Mouse (Mus musculus) left cerebral cortex, adult 18-20 months (tissue): Measurements from ENCODE around the gene Btrc. TPM values are rescaled to one million over a fixed set of nuclear protein-coding genes. Genes with fewer than 3 reads are reported as not detected.
"Not testable (repeated sequence)": the region's sequence is repeated elsewhere in the genome, so short reads cannot be mapped to it uniquely, and the experiment has no call there.

Experiments
- DNase-seq, 2 experiments: peaks; one replicate each; pipeline ENCODE4 v3.0.0; 2021 to 2022; ENCODE audit warnings: low spot score in 2 of 2, mixed read lengths in 1 of 2
- long read RNA-seq, 2 experiments: library from polyadenylated mRNA; stranded (forward); transcript quantifications; one replicate each; pipeline ENCODE4 v2.0.0; 2021
- total RNA-seq, 2 experiments: library from RNA; stranded (reverse); gene quantifications; 2 replicates each; pipeline ENCODE4 v1.2.3; 2021

The Btrc gene
- total RNA-seq = 100 to 1,000 TPM; 108 to 117 TPM
- long read RNA-seq, experiment 1, transcript Btrc-201 (15 exons, 2,978 nt) = major isoform, 40 of 159 reads
- long read RNA-seq, experiment 1, transcript Btrc-202 (14 exons, 2,064 nt) = minor isoform, 5 of 159 reads
- long read RNA-seq, experiment 1, partial matches to known transcripts = 18 of 159 reads
- long read RNA-seq, experiment 1, other reads (novel, unspliced or antisense) = 95 of 159 reads
- long read RNA-seq, experiment 2, transcript Btrc-201 (15 exons, 2,978 nt) = major isoform, 31 of 99 reads
- long read RNA-seq, experiment 2, partial matches to known transcripts = 6 of 99 reads
- long read RNA-seq, experiment 2, other reads (novel, unspliced or antisense) = 59 of 99 reads

DNA sequence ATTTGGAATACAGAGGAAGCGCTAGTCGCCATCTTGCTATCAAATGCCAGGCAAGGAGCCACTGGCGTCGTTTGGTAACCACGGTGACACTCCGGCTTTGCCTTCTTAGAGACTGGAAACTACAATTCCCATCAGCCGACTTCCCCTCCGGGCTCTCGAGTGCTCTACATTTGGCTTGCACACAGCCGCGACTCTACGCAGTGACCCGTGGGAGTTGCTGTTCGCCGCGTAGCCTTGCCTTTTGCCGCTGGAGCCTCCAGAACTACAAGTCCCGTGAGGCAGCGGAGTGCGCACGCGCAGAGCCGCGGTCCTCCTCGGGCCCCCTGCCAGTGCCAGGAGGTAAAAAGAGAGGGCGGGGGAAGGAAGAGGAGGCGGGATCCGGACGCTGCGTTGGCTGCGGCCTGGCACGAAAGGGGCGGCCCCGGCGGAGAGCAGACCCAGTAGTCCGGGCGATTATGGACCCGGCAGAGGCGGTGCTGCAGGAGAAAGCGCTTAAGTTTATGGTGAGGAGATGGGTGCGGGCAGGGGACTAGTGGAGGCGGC lies at the start of gene Btrc:
Gene Btrc, plus strand, starts transcription at position 351 of the 543 bp plus-strand sequence.
- DNase-seq = peak; percentile 100

DNA sequence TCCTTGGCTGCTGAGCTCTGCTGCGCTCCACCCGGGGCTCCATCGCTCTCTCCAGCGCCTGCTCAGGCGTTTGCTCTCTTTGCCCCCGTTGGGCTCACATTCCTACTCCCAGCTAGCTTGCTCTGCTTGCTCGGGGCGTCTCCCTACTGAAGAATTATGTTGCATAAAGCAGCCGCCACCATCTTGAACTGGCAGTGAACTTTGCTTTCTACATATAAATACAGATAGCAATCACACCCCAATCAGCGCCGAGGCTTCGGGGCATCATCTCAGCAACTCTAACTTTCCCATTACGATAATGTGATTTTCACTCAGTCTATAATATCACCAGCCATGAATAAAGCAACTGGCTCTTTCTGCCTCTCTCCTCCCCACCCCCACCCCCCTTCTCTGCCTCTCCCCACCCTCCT lies 46.1 kb upstream of the Btrc start:
- DNase-seq = no peak

DNA sequence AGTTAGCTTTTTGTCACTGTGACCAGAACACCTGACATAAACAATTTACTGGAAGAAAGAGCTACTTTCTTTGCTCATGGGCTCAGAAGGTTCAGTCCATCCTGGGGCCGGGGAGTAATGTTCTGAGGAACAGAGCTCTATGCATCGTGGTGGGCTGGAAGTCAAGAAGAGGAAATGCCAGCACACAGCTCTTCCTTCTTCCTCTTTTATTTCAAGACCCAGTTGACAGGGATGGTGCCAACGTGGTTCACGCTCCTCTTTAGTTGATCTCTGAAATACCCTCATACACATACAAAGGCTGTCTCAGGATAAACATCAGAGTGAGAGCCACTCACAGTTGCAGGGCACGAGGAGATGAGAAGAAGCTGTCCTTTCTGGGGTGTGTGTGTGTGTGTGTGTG lies 42.5 kb upstream of the Btrc start:
- no peak for DNase-seq

DNA sequence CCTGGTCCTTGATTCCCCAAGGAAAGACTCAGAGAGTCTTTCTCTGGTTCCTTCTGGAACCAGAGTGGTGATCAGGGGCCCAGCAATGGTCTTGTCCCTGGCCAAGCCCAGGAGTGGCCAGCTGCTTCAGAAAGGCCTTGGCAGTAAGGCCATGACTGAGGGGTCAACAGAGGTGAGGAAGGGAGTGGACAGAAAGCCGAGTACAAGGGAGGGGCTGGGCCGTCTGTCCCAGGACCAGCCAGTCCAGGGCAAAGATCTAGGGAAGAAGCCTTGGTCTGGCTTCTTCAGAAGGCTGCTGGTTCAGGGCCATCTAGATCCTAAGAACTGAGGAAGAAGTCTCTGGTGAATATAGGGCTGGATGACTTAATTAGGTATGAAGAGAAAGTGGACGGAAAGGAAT lies 34.5 kb upstream of the Btrc start:
- no peak for DNase-seq

DNA sequence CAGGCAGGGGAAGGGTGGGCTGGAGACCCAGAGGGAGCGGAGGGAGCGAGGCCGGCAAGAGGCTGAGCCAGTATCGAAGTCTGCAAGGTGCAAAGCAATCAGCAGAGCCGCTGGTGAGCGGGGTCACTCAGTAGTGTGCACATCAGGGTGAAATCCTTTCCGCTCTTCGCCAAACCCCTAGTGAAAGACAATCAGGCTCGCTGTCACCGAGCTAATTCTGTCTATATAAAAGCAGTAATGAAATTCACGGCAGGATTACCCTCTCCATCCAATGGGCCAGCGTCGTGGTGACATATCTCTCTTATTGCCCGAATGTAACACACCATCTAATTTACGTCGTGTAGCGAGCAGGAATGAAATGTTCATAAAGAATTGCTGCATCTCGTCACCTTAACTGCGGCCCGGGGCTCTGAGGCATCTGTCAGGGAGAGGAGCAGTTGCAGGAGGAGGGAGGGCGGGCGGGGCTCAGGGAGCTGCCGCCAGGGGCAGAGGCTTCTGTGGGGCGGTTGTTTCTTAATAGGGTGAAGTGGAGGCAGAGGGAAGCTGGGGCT lies 33.7 kb upstream of the Btrc start:
- DNase-seq = no peak

DNA sequence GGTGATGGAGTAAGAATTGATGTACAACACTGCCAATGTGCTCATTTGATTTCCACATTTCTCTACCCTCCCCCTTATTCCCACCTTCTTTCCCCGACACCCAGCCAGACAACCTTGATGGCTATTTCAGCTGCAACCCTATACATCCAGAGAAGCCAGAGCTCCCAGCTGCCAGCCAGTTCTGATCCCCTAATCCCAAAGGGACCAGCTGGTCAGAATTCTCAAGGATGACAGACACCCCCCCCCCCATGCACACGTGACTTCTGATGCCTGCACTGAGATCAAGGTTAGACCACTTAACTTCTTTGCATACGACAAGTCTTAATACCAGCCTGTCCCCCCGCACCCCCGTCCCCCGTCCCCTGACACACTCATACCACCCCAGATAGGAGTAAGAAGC lies 26.8 kb upstream of the Btrc start:
- no peak for DNase-seq

DNA sequence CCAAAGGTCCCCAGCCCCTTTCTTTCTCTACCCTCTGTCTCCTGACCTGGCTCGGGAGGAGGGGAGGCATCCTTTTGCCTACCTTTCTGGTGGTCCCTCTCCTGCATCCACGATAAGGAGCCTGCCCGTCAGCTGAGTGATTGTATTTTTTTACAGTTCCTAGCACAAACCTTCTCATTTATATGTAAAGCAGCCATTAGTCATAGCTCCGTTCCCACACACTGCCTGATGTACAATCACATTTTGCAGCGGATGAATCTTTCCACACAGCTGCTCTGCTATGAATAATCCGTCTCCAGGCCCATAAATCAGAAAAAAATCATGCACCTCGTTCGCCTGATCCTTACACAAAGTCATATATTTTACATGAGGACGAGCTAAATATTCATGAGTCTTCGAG lies 25.4 kb upstream of the Btrc start:
- peak; percentile 55 to 67 for DNase-seq

DNA sequence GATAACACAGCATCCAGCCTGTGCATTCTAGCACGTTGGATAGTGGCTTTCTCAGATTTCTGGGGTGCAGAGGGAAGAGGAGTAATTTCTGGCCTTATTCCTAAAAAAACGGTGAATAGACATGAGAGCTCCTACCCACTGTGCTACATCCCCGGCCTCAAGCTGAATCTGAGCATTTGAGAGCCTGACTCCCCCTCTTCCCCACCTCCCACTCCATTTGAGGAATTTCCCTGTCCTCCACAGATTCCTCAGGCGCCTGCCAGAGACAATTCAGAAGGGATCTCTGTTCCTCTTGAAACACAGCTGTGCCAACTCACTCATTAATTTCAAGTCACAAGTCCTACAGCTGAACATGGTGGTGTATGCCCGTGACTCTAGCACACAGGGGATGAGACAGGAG lies 19.6 kb upstream of the Btrc start:
- peak; percentile 23 to 48 for DNase-seq

DNA sequence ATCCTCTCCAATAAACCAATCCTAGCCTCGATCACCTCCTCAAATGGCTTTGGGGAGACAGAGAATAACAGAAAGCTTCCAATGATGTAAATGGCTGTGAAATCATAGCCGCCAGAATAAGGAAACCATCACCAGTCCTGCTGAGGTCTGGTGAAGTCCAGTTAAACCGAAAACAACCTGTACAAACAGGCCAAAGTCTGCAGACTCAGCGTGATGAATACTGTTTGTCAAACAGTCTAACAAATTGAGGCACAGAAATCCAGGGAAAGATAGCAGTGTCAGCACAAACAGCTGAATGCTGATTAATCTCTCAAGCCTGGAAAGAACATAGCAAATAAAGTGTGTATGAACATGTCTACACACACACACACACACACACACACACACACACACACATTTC lies 15.3 kb upstream of the Btrc start:
- DNase-seq = no peak

DNA sequence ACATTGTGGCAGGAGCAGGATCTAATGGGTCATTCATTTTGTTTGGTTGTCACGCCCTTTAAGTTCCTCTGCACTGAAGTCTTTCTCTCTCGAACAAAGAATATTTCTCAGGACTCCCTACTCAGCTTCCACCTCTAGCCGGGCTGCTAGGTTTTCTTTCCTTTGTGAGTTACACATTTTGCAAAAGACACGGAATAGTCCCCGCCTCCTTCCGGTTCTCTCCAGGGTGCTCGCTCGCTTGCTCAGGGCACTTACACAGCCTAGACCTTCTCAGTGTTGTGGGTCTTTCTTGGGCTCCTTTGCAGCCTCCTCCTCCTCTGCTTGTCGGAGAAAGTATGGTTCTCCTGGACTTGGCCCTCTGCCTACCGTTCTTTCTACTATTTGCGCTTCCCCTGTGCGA lies 13.1 kb upstream of the Btrc start:
- DNase-seq = no peak

DNA sequence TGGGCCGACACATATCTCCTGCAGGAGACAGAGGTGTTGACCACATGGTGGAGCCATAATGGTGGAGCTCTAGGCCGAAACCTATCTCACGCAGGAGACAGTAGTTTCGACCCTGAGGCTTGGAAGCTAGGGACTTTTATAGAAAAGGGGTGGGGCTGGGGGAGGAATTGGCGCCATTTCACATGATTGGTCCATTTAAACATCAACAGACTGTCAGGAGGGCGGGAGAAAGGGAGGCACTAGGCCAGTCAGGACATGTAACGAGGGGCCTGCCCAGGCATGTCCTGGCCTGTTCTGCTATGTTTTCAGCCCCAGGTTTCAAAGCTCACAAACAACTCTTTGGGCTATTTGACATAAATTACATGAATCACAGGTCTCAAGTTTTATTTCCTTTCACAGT lies 10.8 kb upstream of the Btrc start:
- DNase-seq = not testable (repeated sequence)

DNA sequence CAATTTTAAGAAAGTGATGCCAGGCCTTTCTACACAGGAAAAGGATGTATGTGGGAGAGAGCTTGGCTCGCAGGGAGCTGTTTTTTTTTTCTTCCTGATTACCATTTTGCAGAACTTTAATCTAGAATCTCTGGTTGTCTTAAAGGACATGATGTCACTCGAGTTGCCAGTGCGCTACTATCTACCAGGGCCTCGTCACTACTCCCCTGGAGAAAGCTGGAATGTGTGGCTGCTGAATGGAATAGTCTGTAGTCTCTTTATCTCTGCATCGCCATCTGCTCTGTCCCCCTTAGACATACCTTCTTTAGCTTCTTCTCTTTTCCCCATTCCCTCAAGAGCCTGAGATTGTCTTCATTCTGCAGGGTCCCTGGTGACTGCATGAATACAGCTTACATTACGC lies 7.9 kb upstream of the Btrc start:
- peak in 1 of 2 experiments; percentile 42 for DNase-seq

DNA sequence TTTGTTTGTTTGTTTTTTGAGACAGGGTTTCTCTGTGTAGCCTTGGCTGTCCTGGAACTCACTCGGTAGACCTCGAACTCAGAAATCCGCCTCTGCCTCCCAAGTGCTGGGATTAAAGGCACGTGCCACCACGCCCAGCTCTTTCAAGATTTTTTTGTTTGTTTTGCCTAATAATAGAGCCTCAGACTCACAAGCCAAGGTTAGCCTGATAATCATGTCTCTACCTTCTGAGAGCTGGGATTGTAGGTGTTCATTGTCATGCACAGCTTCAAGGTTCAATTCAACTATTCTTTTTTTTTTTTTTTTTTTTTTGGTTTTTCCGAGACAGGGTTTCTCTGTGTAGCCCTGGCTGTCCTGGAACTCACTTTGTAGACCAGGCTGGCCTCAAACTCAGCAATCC lies 6.7 kb upstream of the Btrc start:
- not testable (repeated sequence) for DNase-seq

DNA sequence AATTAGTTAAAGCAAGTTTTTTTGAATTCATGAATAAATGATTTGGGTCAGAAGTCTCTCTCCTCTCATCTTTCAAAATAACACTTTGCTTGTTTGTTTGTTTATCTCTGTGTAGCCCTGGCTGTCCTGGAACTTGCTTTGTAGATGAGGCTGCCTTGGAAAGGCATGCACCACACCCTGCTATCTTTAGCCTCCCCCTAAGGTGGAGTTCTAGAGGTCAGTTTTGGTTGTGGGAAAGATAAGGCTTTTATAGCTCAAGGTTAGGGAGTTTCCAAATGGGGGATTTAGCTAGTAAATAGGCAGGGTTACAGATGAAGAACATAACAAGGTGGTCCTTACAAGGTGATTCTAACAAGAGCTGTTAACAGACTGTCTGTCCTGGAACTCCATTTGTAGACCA lies 3.0 kb upstream of the Btrc start:
- no peak for DNase-seq

DNA sequence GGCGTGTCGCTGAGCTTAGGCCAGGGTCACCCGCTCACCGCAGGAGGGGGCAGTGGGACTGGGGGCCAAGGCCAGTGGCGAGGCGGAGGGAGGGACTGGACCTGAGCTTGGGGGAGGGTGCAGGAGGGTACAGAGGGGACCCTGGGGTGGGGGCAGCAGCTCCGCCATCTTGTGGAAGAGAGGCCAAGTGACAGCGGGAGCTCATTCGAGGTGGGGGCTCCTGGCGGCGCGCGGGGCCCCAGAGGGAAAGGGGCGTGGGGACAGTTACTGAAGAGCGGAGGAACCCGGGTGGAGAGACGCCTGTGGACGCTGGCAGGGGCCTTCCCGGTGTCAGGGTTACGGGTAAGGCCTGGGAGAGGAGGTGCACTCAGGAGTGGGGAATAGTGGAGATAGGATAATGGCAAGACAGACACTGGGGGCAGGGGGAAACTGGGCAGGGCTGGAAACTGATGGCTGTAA lies 428 bp downstream of the Btrc start:
- DNase-seq = peak in 1 of 2 experiments; percentile 40

DNA sequence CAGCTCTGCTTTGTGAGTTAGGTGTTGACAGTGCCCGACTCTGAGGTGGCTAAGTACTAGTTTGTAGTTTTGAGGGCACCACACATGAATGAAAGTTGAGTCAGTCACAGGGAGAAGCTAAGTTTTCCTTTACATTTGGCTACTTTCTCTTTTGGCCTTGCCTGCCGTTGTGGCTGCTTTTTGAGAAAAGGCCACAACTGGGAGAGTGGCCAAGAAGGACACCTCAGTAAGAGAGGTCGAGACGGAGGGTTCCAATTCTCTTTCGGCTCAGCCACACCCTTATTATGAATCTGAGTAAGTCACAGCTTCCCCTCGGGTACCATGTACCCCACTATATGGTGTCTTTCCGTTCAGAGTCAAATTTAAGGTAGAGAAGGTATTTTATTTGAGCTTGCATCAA lies 3.1 kb downstream of the Btrc start:
- no peak for DNase-seq

DNA sequence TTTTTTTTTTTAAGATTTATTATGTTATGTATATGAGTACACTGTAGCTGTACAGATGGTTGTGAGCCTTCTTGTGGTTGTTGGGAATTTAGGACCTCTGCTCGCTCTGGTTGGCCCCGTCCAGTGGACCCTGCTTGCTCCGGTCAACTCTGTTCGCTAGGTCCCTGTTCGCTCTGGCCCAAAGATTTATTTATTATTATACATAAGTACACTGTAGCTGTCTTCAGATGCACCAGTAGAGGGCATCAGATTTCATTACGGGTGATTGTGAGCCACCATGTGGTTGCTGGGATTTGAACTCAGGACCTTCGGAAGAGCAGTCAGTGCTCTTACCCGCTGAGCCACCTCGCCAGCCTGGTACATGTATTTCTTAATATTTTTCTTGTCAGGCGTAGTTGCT lies 21.3 kb downstream of the Btrc start:
- DNase-seq = not testable (repeated sequence)

DNA sequence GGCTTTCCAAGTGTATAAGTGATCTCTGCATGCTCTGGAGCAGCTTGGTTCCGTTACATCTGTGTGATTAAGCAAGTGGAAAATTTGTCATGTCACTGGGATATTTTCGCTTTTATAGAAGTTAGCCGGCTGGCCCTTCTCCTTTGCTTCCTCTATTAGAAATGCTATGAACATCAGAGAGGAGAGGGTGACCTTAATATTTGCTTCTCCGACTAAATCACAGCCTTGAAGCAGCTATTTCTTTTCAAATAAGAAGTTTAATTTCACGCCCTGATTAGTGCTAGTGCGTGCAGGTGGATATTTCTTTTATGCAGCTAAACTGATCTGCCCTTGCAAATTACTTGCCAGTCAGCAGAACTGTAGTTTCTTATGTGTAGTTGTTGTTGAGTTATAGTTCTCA lies 25.0 kb downstream of the Btrc start:
- no peak for DNase-seq

DNA sequence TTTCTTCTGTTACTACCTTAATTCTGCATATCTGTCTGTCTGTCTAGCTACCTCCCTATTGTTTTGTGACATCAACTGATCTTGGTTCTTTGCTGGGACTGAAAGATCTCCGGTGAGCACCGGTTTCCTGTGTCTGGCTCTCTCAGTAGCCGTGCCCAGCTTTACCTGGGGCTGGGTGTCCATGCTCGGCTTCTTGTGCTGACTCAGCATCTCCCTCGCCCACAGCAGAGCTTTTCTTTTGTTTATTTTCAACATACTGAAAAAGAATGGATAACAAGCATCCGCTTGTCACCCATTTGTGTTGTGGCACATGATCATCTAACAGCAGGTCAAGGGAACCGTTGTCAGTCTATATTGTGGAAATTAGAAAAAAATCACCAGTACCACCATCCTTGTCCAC lies 30.5 kb downstream of the Btrc start:
- no peak for DNase-seq

DNA sequence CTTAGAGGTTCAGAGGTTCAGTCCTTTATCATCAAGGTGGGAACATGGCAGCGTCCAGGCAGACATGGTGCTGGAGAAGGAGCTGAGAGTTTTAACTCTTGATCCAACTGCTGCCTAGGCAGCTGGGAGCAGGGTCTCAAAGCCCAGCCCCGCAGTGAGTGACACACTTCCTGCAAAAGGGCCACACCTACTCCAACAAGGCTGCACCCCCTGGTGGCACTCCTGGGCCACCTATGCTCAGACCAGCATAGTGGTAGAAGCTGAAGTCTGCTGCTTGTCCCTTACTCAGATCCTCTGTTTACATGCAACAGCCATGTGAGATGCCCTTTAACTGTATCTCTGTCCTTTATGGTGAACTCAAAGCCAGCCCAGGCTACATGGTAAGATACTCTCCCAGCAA lies 47.5 kb downstream of the Btrc start:
- no peak for DNase-seq

DNA sequence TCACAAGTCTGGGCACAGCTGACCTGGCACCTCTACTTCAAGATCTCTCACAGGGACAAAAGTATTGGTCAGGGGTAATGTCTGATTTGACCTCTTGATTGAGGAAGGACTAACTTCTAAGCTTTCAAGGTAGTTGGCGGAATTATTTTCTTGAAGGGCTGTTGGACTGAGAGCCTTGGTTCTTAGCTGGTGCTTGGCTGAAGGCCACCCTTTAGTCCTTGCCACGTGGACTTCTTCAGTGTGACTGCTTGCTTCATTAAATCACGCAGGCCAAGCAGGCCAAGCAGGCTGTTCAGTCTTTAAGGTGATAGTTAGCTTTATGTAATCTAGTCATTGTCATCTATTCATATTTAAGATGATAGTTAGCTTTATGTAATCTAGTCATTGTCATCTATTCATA lies 49.2 kb downstream of the Btrc start:
- no peak for DNase-seq

DNA sequence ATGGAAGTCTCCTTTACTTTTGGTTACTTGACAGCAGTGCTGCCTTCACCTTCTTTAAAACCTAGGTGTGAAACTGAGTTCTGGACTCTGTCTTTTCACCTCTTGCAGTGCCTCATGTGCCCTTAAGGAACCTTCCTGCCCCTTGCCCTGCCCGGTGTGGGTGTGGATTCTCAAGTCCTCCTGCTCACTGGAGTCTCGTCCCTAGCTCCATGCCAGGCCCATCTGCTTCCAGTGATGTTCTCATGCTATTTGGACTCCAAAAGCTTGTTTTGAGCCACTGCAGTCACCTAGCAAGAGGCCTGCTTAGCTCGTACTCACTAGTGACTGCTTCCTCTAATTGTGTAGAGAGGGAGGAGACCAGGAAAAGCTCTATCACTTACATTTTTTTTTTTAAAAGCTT lies 50.4 kb downstream of the Btrc start:
- DNase-seq = no peak

DNA sequence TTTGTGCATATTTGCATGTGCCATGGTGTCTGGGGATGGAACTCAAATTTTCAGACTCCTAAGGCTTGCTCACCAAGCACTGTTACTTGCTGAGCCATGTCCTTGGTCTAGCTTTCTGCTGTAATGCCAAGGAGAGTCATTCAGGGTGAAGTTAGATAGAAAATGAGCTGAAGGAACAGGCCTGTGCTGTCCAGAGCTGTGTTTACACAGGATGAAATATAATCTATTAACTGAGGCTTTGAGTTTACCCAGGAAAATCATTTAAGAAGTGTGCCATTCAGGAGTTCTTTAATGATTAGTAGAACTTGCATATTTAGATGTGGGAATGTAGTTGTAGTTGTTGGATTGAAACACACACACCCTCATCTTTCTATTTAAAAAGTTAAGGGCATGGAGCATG lies 54.1 kb downstream of the Btrc start:
- no peak for DNase-seq
